Mouse (Mus musculus): ENCODE results near the gene Zdhhc12.

Zdhhc12 gene

DNA sequence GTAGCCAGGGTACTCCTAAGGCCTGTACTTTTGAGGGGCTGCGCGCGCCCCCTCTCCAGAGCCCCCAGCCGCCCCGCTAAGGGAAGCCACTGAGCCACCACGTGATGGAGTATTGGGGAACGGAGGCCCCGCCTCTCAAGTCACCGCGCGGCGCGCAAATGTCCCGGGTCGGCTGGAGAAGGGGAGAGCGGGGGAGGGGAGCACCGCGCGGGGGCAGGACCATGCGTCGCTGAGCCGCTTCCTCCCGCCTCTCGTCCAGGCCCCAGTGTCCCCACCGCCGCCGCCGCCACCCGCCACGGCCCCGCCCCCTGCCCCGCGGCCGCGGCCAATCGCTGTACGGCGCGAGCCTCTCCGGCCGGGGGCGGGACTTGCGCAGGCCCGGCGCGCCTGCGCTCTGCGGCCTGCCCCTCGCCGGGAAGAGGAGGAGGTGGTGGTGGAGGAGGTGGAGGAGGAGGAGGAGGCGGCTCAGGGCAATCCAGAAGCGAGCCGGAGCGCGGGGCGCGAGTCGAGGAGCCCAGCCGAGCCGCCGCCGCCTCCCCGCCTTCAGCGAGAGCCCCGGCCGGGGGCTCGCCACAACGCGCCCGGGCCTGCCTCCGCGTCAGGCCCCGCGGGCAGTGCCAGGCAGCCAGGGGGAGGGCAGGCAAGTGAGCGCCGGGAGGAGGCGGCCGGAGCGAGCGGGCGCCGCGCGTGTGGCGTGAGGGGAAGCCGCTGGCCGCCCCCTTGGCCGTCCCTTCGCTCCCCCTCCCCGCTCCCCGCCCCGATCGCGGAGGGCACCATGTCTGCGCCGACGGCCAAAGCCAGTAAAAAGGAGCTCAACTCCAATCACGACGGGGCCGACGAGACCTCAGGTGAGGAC, 27.2 kb downstream of the Zdhhc12 start:
- CTCF ChIA-PET, result no interaction called here

DNA sequence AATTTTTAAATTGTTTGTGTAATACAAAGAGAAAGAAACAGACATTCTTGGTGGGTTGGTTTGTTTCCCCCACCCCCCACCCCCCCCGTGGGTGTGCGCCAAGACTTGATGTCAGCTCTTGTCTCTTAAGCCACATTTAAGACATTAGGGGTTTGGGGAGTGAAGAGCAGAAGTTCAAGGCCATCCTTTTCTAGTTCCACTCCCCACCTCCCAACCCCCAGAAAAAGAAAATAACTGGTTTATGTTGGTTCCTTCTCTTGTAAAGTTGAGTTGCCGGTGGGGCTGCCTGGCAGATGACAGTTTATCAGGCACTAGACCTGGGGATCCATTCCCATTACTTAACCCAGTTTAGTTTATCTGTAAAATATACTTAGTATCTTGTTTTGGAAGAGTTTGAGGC, 29.1 kb downstream of the Zdhhc12 start:
- CTCF ChIA-PET, result interaction anchor here (0.7 kb wide), 1 partner anchor 33 kb away, joined by 5 read pairs; no protein-coding TSS in a partner anchor

- CTCF ChIA-PET, result no interaction called here
These were observed 29.7 kb downstream of the Zdhhc12 start for GRCm38 (mm10) chr2:30063791-30064190.

- CTCF ChIA-PET, result interaction anchor here (0.6 kb wide), 1 partner anchor 331 kb away, joined by 4 read pairs; no protein-coding TSS in a partner anchor
These were observed 30.2 kb downstream of the Zdhhc12 start for GRCm38 (mm10) chr2:30063235-30063634.

GRCm38 (mm10) chr2:30062249-30063093, 31.0 kb downstream of the Zdhhc12 start:
- CTCF ChIA-PET, result interaction anchor here (0.6 to 0.7 kb wide), 3 partner anchors 12 to 331 kb away, joined by 4 to 5 read pairs (median 4); no protein-coding TSS in a partner anchor

- CTCF ChIA-PET, result interaction anchor here (0.7 kb wide), 1 partner anchor 16 kb away, joined by 5 read pairs; no protein-coding TSS in a partner anchor
These were observed 32.0 kb downstream of the Zdhhc12 start for GRCm38 (mm10) chr2:30061215-30062166.

DNA sequence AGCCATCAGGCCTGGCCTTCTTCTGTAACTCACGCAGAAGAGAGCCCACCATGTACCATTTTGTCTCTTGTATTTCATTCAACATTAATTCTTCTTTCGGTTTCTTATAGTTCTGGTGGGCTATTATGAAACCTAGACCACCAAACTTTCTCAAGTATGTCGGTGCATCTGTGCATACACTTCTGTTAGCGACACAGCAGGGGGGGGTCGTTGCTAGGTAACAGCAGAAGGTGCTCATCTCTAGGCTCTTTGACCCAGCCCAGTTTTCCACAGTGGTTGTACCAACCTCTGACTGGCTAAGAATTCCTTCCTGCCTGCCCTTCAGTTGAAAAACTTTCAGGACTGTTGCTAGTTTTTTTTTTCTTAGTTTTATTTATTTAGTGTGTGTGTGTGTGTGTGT, 35.0 kb downstream of the Zdhhc12 start:
- CTCF ChIA-PET, result interaction anchor here (0.6 kb wide), 1 partner anchor 76 kb away, joined by 4 read pairs; no protein-coding TSS in a partner anchor

DNA sequence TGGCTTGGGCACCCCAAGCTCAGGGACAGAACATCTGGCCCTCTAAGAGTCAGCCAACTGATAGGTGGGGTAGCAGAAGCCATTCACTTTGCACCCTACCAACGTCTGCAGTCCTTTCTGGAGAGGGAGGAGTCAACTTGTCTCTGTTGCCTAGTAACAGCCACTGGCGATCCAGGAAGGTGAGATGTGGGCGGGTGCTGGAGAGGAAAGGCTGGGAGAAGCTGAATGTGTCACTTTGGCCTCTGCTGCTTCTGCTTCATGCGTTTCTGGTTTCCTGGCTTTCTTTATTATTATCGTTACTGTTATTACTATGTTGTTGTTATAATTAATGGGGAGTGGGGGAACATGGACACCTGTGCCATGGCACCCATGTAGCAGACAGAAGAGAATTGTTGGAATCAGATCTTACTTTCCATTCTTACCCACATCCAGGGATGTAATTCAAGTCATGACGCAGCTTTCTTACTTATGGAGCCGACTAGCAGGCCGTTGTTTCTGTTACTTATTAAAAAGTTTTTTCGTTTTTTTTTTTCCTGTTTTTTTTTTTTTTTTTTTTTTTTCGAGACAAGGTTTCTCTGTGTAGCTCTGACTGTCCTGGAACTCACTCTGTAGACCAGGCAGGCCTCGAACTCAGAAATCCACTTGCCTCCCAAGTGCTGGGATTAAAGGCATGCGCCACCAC, 36.1 kb downstream of the Zdhhc12 start, which contains the start of gene Set:
Set (plus strand) TSS at position 156 of the 682 bp plus-strand sequence.
- CTCF ChIA-PET, result interaction anchor here (0.6 kb wide), 1 partner anchor 174 kb away, joined by 5 read pairs; no protein-coding TSS in a partner anchor

GRCm38 (mm10) chr2:30056736-30057135, 36.7 kb downstream of the Zdhhc12 start:
- CTCF ChIA-PET, result no interaction called here

DNA sequence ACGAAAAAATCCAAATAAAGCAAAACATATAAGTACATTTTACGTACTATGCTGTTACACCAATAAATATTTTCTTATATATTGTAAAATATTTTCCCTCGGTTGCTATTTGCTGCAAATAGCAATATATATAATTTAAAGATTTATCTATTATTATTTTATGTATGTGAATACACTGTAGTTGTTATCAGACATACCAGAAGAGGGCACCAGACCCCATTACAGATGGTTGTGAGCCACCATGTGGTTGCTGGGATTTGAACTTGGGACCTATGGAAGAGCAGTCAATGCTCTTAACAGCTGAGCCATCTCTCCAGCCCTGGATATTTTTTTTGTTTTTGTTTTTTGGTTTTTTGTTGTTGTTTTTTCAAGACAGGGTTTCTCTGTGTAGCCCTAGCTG, 38.1 kb downstream of the Zdhhc12 start:
- CTCF ChIA-PET, result interaction anchor here (0.7 kb wide), 1 partner anchor 440 kb away, joined by 15 read pairs; no protein-coding TSS in a partner anchor

- CTCF ChIA-PET, result no interaction called here
These were observed 41.3 kb downstream of the Zdhhc12 start for GRCm38 (mm10) chr2:30051992-30052761.

GRCm38 (mm10) chr2:30049831-30050230, 43.6 kb downstream of the Zdhhc12 start:
- CTCF ChIA-PET, result interaction anchor here (0.6 kb wide), 1 partner anchor 11 kb away, joined by 7 read pairs; no protein-coding TSS in a partner anchor

- CTCF ChIA-PET, result interaction anchor here (0.6 kb wide), 1 partner anchor 1036 kb away, joined by 7 read pairs; no protein-coding TSS in a partner anchor
These were observed 44.6 kb downstream of the Zdhhc12 start, which contains the start of gene Wdr34 for GRCm38 (mm10) chr2:30048699-30049388. Gene Wdr34 (minus strand): TSS chr2:30048881.

DNA sequence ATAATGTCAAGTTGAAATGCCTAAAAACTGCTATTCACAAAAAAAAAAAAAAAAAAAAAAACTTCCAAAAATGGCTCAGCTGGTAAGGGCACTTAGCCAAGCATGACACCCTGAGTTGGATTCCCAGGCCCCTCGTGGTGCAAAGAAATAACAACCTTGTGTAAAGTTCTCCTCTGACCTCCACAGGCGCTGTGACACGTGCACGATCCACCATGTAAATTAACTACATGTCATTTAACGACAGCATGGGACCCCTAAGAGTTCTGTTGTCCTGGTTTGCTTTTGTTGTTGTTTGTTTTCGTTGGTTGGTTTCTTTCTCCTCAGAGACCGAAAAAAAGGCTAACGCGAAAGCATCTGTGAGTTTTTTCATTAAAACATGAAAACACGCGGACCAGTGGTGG, 45.3 kb downstream of the Zdhhc12 start:
- CTCF ChIA-PET, result no interaction called here

- CTCF ChIA-PET, result no interaction called here
These were observed 46.3 kb downstream of the Zdhhc12 start for GRCm38 (mm10) chr2:30047127-30047526.

DNA sequence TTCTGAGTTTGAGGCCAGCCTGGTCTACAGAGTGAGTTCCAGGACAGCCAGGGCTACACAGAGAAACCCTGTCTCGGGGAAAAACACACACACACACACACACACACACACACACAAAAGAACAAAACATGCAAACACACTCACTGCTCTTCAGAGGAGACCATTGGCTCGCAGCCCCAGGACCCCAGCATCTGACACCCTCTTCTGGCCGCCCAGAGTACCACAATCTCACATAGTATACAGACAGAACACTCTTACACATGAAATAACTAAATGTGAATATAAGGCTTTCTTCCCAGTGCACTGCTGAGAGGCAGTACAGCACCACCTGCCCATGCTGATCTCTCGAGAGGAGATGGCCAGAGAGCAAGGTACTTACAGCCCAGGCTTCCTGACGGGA, 48.9 kb downstream of the Zdhhc12 start:
- CTCF ChIA-PET, result interaction anchor here (0.9 to 1.2 kb wide), 2 partner anchors 18 to 21 kb away, joined by 3 to 5 read pairs; no protein-coding TSS in a partner anchor

DNA sequence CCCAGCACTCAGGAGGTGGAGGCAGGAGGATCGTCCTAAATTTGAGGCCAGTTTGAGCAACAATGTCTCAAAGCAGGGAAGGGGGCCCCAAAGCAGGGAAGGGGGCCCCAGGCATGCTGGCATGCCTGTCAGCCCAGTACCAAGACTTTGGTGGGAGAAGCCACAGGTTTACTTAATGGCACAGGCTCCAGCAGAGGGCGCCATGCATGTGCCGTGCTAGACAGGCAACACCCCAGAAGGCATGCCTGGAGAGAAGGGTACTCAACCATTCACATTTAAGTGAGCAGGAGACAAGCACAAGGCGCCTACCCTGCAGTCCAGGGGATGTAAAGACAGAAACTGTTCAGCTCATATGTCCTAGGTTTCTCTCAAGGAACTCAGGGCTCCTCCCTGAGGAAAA, 51.0 kb downstream of the Zdhhc12 start:
- CTCF ChIA-PET, result interaction anchor here (0.6 kb wide), 1 partner anchor 1193 kb away, joined by 3 read pairs; no protein-coding TSS in a partner anchor

Data from spleen, embryonic (tissue).